Mouse (Mus musculus) intestine, embryonic 16.5 days (tissue): Measurements from ENCODE around the gene Mbl2. TPM values are rescaled to one million over a fixed set of nuclear protein-coding genes. Genes with fewer than 3 reads are reported as not detected.
"Not testable (repeated sequence)": the region's sequence is repeated elsewhere in the genome, so short reads cannot be mapped to it uniquely, and the experiment has no call there.

Experiments used
- ATAC-seq: fragments of 200-750 bp; cut with Nextera tagmentation; 2 replicates; pipeline ENCODE4 v1.8.0; 2017; ENCODE audit warnings: moderate TSS enrichment, moderate library complexity
- H3K27ac ChIP-seq: fragments of 300-500 bp; sonication (generic); 2 replicates; pipeline ENCODE4 v1.5.1; 2014; ENCODE audit warnings: mild to moderate bottlenecking, low read length
- H3K27me3 ChIP-seq: fragments of 300-500 bp; sonication (generic); replicated peaks from 2 replicates; pipeline ENCODE4 v1.6.1; 2014; ENCODE audit warnings: low read length, control low read depth, mixed read lengths; ENCODE audit not compliant: control insufficient read depth, insufficient read depth
- H3K36me3 ChIP-seq: fragments of 300-500 bp; sonication (generic); 2 replicates; pipeline ENCODE4 v1.6.1; 2014; ENCODE audit warnings: low read length, control low read depth; ENCODE audit not compliant: control insufficient read depth, insufficient read depth
- H3K4me1 ChIP-seq: fragments of 300-500 bp; sonication (generic); 2 replicates; pipeline ENCODE4 v1.6.1; 2014; ENCODE audit warnings: low read length, control low read depth, mixed read lengths; ENCODE audit not compliant: control insufficient read depth, insufficient read depth
- H3K4me2 ChIP-seq: fragments of 300-500 bp; sonication (generic); 2 replicates; pipeline ENCODE4 v1.6.1; 2014; ENCODE audit warnings: low read depth, low read length, control low read depth
- H3K4me3 ChIP-seq: fragments of 300-500 bp; sonication (generic); 2 replicates; pipeline ENCODE4 v1.5.1; 2014; ENCODE audit warnings: mild to moderate bottlenecking, low read length
- H3K9ac ChIP-seq: fragments of 300-500 bp; sonication (generic); 2 replicates; pipeline ENCODE4 v1.6.1; 2014; ENCODE audit warnings: low read depth, low read length
- H3K9me3 ChIP-seq: fragments of 300-500 bp; sonication (generic); 2 replicates; pipeline ENCODE4 v1.6.1; 2016; ENCODE audit warnings: low read length, control low read depth; ENCODE audit not compliant: control insufficient read depth
- WGBS: fragments of 180-500 bp; shearing (Covaris S2); extraction: QIAGEN DNeasy Blood & Tissue Kit; methylation state at CpG from one replicate; pipeline ENCODE4 v1.1.7; 2014; 5-methylcytosine and 5-hydroxymethylcytosine counted together
- polyA plus RNA-seq: library from polyadenylated mRNA; unstranded; fragments of >200 nt; fragmentation: Nextera tagmentation; extraction: Ambion mirVana; gene quantifications from 2 replicates; pipeline ENCODE4 v1.2.1, GENCODE M21; 2015

Gene Mbl2
- polyA plus RNA-seq, 1 experiment from 2014 or later, result 0.16 TPM

GRCm38 (mm10) chr19:30215736-30216135 lies 17.0 kb upstream of the Mbl2 start:
- not testable (repeated sequence) for H3K4me1 ChIP-seq, H3K4me2 ChIP-seq, H3K9ac ChIP-seq, H3K27me3 ChIP-seq, ATAC-seq, H3K4me3 ChIP-seq, H3K9me3 ChIP-seq, H3K36me3 ChIP-seq, H3K27ac ChIP-seq
- 70% methylated on average over 2 of the region's 2 CpGs for WGBS

- Histone ChIP-seq H3K27me3 (no peaks in the 10 kb centered on the region), H3K9ac (no peak overlapping the region), H3K9me3 (no peaks in the 10 kb centered on the region), H3K4me1 (no peaks in the 10 kb centered on the region), H3K36me3 (no peaks in the 10 kb centered on the region), H3K27ac (no peak overlapping the region), H3K4me2 (no peak overlapping the region), H3K4me3 (no peak overlapping the region)
- 80% methylated on average over 4 of the region's 4 CpGs for WGBS
- ATAC-seq, result no peak
Measured at GRCm38 (mm10) chr19:30216186-30216585, 16.6 kb upstream of the Mbl2 start.

- no peak for ATAC-seq
- Histone ChIP-seq H3K4me1 (no peaks in the 10 kb centered on the region), H3K27ac (no peak overlapping the region), H3K4me2 (no peak overlapping the region), H3K27me3 (no peaks in the 10 kb centered on the region), H3K4me3 (no peak overlapping the region), H3K36me3 (no peaks in the 10 kb centered on the region), H3K9ac (no peak overlapping the region), H3K9me3 (no peaks in the 10 kb centered on the region)
- WGBS, result 17% methylated on average over 7 of the region's 7 CpGs
Measured at GRCm38 (mm10) chr19:30217335-30217734, 15.4 kb upstream of the Mbl2 start.

GRCm38 (mm10) chr19:30222593-30222992 lies 10.1 kb upstream of the Mbl2 start:
- H3K4me1 ChIP-seq, ATAC-seq, H3K9ac ChIP-seq, H3K4me3 ChIP-seq, H3K4me2 ChIP-seq, H3K27me3 ChIP-seq, H3K36me3 ChIP-seq, H3K27ac ChIP-seq, H3K9me3 ChIP-seq: not testable (repeated sequence)
- 57% methylated on average over 8 of the region's 8 CpGs for WGBS

- Histone ChIP-seq H3K4me3 (no peak overlapping the region), H3K4me1 (no peaks in the 10 kb centered on the region), H3K9ac (no peak overlapping the region), H3K4me2 (no peak overlapping the region), H3K27ac (no peak overlapping the region), H3K27me3 (no peaks in the 10 kb centered on the region), H3K9me3 (no peaks in the 10 kb centered on the region), H3K36me3 (no peaks in the 10 kb centered on the region)
- ATAC-seq, result no peak
- WGBS, result 80% methylated on average over 3 of the region's 3 CpGs
Measured at GRCm38 (mm10) chr19:30229477-30229876, 3.3 kb upstream of the Mbl2 start.

GRCm38 (mm10) chr19:30234416-30234815 lies 1.7 kb downstream of the Mbl2 start:
- 81% methylated on average over 8 of the region's 8 CpGs for WGBS

GRCm38 (mm10) chr19:30247359-30247758 lies 14.6 kb downstream of the Mbl2 start:
- Histone ChIP-seq H3K4me1 (no peaks in the 10 kb centered on the region), H3K9ac (no peak overlapping the region), H3K27ac (no peak overlapping the region), H3K9me3 (no peaks in the 10 kb centered on the region), H3K4me2 (no peak overlapping the region), H3K27me3 (no peaks in the 10 kb centered on the region), H3K36me3 (no peaks in the 10 kb centered on the region), H3K4me3 (no peak overlapping the region)
- ATAC-seq, result no peak
- WGBS, result 22% methylated on average over 11 of the region's 11 CpGs

More at GRCm38 (mm10) chr19:30234416-30234815, 1.7 kb downstream of the Mbl2 start:
- Histone ChIP-seq H3K4me3 (no peak overlapping the region), H3K4me2 (no peak overlapping the region), H3K27ac (no peak overlapping the region), H3K27me3 (no peaks in the 10 kb centered on the region), H3K9ac (no peak overlapping the region), H3K9me3 (no peaks in the 10 kb centered on the region), H3K4me1 (no peaks in the 10 kb centered on the region), H3K36me3 (no peaks in the 10 kb centered on the region)
- ATAC-seq, result no peak

- Histone ChIP-seq H3K9ac (no peak overlapping the region), H3K27ac (no peak overlapping the region), H3K36me3 (no peaks in the 10 kb centered on the region), H3K9me3 (no peaks in the 10 kb centered on the region), H3K27me3 (no peaks in the 10 kb centered on the region), H3K4me2 (no peak overlapping the region), H3K4me3 (no peak overlapping the region), H3K4me1 (no peaks in the 10 kb centered on the region)
- ATAC-seq, result no peak
- 2% methylated on average over 8 of the region's 8 CpGs for WGBS
Measured at GRCm38 (mm10) chr19:30248822-30249221, 16.1 kb downstream of the Mbl2 start.

- ATAC-seq, result no peak
- H3K4me1 ChIP-seq, result no peaks in the 10 kb centered on the region
- no peaks in the 10 kb centered on the region for H3K27me3 ChIP-seq
- H3K4me2 ChIP-seq, result no peak overlapping the region
- 52% methylated on average over 2 of the region's 2 CpGs for WGBS
- H3K9ac ChIP-seq, result no peak overlapping the region
- H3K9me3 ChIP-seq, result no peaks in the 10 kb centered on the region
- H3K36me3 ChIP-seq, result no peaks in the 10 kb centered on the region
- no peak overlapping the region for H3K4me3 ChIP-seq
- H3K27ac ChIP-seq, result no peak overlapping the region
Measured at GRCm38 (mm10) chr19:30252253-30252652, 19.5 kb downstream of the Mbl2 start.

- no peaks in the 10 kb centered on the region for H3K27me3 ChIP-seq
- no peak overlapping the region for H3K9ac ChIP-seq
- ATAC-seq, result no peak
- H3K27ac ChIP-seq, result no peak overlapping the region
- H3K4me1 ChIP-seq, result no peaks in the 10 kb centered on the region
- no peak overlapping the region for H3K4me2 ChIP-seq
- WGBS, result 22% methylated on average over 6 of the region's 6 CpGs
- H3K36me3 ChIP-seq, result no peaks in the 10 kb centered on the region
- no peaks in the 10 kb centered on the region for H3K9me3 ChIP-seq
- no peak overlapping the region for H3K4me3 ChIP-seq
Measured at GRCm38 (mm10) chr19:30256339-30256738, 23.6 kb downstream of the Mbl2 start.
